Mouse (Mus musculus) spleen, postnatal 10 days (tissue): ENCODE results near the gene St6galnac5.
A peak's percentile ranks its signal among the peaks of the same experiment; 100 is the strongest.

Experiments
- DNase-seq, 2 experiments: peaks; one replicate each; pipeline ENCODE4 v3.0.0; 2021 to 2022; ENCODE audit warnings: low spot score in 2 of 2

The St6galnac5 gene

DNA sequence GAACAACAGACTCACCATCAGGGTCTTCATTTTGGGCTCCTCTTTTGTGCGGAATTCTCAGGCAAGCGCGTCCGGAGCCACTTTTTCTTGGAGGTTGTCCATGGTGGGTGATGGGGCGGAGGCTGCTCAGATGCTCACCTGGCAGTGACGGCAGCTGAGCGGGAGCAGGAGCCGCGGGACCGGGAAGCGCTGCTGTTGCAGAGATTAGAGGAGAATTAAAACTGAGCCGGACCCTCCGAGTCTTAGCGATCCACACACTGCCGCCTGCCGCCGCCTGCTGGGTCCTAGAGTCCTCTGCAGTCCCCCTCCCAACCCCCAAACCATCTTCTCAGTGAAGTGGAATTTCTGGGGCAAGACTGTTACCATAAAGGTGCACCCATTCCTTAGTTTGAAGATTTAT is at the start of gene St6galnac5:
TSS of gene St6galnac5 (minus strand) at position 259 of the 400 bp plus-strand sequence.
- DNase-seq = no peak

DNA sequence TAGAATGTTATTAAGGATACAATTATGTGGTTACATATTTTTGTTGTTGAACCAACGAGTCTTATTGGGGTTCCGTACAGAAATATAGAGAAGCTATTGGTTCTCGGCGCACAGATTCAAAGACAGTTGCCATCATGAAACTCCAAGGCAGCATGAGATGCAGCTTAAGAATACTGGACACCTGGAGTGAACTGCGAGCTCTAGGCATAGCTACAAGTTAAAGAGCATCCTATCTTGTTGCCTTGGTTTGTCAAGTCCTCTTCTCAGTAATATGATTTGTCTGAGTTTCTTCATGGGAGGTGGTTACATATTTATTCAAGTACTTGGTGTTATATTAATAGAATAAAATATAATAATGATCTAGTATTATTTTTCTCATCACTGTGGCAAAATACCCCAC is 48.7 kb upstream of the St6galnac5 start:
- no peak for DNase-seq

DNA sequence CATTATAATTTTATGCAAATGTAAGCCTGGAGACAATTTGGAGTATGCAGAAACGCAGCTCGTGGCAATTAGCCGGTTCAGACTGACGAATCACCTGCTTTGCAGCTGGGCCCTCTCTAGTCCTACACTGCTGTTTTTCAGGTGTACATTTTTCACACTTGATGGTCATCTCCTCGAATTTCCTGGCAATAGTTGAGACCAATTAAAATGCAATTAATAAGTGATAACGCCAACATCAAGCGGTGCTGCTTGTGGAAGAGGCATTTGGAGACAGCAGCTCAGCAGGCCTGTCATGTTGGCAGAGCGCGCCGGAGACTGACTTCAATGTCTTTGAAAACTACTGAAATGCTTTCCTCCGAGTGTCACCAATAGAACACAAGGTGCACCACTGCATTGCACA is 42.0 kb upstream of the St6galnac5 start:
- DNase-seq = no peak

DNA sequence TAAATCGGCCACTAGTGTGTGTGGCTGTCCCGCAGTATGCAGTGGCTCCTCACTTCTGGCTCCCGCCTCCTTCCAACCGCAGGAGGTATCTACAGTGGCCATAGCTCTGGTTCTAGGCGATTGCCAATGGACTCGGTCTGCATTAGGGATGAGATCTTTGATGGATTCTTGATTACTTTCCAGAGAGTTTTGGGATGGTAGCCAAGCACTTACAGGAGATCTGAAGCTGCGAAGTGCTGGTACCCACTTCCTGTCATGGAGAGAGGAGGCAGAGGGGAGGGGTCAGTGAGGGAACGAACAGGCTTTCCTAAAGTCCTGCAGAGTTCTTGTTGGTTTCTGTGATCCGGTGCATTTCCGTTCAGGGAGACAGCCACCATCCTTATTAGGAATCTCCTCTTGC is 36.0 kb upstream of the St6galnac5 start:
- DNase-seq = no peak

DNA sequence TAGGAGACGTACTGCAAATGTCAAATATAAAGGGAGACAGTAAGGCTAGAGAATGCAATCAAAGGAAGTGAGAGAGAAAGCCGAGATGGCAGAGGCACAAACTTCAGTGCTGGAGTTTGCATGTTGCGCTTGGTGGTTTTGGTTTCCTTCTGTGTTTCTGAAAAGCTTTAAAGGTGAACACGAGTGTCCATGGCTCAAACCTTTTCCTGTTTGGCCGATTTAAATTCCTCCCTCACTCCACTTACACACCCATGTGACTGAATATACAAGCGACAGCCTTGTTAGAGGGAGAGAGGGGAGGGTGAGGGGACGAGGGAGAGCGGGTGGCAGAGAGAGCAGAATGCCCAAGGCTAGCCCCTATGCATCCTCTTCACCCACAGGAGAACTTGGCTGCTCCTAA is 34.3 kb upstream of the St6galnac5 start:
- DNase-seq = no peak

DNA sequence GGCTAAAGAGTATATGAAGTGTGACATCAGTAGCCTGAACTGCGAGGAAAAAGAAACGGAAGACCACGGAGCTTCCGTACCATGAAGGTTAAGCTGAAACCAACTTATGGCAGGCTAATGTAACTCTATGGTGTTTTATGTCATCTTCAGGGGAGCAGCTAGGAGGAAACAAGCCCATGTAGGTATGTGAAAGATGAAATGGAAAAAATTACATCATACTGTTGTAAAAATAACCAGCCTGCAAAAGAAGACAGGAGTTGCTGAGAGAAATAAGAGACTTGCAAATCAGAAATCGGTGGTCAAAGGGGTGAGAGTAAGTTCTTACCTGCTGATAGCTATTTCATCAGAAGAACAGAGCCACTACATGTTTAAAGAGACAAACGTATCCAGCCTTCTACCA is 24.8 kb upstream of the St6galnac5 start:
- no peak for DNase-seq

DNA sequence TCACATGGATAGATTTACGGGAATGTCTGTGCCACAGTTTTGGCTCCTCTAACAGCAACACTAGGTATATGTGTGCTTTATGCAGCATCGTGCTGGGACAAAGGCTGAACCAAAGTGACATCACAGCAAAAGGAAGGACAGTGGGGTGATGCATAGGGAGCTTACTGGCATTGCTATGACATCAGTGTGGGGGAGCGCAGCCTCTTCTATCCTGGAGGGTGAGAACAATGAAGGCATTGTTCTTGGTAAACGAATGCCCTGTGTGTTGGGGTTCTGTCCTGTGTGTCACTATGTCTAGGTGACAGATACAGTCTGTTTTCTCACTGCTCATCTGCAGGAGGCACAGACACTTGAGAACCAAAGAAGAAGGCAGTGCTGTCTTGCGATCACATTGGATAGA is 16.9 kb upstream of the St6galnac5 start:
- DNase-seq = no peak

DNA sequence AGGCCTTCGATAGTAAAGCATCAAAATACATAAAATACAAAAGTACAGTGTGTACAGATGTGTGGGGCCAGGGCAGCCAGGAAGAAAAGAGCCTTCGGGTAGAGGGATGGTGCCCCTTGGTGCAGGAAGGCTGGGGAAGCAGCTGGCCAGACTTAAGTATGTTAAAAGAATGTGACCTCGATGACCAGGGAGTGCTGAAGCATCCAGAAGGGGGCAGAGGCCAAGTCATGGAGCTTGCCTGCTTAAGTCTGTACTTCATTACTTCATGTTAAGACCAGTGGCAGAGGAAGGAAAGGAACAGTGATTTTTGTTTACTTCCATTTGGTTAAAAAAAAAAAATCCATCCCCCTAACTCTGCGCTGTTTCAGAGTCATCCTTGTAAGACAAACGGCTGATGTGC is 16.1 kb upstream of the St6galnac5 start:
- no peak for DNase-seq

DNA sequence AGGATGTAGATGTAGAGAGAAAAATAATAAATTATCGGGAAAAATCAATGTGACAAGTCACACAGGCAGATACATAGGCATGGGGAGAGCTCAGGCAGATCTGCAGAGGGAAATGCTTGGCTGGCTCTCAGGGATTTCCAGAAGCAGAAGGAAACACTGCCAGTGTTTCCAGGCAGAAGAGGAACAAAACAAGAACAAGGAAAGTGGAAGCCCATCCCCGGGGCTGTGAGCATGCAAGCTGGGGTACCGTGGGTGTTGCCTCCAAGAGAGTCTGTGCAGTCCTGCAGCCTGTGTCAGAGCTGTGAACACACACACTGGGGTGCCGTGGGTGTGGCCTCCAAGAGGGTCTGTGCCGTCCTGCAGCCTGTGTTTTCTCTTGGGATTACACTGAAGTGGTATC is 11.6 kb upstream of the St6galnac5 start:
- no peak for DNase-seq

DNA sequence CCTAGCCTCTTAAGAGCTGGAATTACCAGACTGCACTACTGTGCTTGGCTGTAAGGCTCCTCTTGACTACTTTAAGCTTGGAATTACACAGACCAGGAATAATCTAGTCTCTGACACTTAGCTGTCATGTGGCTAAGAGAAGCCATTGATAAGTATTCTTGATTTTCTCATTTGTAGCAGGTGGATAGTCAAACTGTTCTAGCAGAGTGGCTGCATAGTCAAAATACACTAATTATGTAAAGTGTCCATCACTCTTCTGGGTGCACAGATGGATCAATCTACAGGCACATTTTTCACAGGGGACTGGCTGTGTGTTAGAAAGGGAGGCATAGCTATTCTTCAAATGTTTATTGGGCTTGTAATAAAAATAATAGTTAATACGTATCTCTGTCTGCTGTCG is 8.7 kb upstream of the St6galnac5 start:
- no peak for DNase-seq

DNA sequence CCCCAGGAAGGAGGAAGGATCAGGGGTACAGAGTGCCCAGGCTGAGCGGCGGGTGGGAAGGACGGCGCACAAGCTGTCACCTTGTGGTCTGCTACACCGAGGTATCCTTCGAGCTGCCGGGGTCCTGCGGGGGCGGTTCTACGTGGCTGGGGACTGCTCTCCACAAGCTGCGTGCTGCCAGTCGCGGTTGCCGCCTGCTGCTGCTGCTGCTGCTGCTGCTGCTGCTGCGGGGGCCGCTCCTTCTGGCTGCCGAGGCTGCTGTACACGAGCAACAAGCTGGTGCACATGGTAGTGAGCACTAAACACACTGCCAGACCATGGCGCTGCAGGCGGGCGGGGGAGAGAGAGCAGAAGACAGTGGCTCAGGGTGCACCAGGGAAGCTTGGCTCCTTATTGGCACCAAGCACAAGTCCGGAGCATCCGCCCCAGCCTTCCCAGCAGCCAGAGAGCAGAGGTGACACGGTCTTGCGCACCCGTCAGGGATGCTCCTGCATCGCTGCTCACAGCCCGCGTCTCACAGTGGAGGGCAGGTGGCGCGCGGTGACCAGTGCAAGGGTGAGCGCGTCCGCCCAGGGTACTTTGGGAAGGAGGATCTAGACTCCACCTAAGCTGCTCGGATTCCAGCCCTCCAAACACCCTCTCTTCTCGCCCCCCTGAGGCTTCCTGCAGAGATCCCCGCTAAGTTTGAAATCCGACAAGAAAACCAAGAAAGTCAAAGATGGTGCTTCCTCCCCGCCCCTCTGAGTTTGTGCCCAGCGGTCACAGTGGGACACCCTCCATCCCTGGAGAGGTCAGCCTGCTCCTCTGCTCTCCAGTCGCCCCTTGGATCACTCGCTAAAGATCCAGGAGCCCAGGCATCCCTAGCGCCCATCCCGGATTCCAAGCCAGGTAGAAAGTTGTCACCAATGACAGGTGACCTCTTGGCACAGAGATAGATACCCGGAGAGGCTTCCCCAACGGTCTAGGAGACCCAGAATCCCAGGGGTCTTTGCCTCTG is 770 bp downstream of the St6galnac5 start:
- no peak for DNase-seq

DNA sequence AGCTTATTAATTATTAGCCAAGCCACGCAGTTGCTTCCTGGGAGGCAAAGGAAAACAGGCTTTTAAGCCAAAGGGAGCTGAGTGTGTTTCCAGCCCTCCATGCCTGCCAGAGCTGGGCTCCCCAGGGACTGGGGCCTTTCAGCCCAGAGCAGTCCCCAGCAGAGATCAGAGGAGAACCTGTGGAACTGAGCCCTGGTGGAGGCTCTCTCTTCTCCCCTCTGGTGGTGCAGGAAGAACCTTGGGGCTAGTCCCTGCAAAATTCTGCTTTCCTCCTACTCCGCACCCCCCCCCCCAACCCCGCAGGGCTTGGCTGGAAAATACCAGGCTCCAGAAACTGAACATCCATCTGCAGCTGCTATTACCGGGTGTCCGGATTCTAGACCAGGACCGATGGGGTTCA is 1.6 kb downstream of the St6galnac5 start:
- DNase-seq = no peak

DNA sequence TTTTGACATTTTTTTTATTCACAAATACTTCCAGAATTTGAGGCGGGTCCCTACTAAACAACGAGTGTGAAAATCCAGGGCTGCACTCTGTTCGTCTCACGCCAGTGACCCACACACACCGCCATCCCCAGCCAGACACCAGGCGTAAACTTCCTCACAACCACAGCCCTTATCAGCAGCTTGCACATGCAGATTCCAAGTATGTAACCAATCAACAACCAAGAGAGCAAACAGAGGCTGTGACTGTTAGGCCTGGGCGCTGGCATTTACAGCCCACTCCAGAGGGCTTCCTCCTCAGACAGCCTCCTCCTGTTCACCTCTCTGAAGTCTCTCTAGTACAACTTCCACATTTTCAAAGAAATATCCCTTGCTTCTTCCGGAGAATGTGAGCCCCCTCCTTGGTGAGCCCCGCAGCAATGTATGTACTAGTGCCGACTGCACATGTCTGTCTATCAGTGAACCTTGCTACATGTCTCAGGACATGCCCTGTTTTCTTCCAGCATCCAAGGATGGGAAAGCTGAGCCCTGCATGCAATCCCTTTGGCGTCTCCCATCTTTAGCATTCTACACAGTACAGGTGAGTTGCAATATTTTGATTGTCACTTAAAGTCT is 2.5 kb downstream of the St6galnac5 start:
- no peak for DNase-seq

DNA sequence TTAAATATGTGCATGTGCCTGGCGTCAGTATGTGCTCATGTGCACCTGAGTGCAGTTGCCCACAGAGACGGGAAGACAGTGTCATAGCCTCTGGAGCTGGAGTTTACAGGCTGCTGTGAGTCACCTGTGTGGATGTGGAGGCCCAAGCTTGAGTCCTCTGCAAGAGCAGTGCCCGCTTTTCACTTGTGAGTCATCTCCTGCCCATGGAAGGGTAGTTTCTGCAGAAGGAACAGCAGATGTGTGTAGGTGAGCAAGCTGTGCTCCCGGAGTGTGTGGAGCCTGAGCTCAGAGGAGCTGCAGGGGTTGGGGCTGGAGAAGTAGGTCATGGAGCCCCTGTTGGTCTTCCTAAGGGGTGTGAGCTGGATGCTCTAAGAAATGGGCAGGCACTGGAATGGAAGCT is 10.7 kb downstream of the St6galnac5 start:
- no peak for DNase-seq

DNA sequence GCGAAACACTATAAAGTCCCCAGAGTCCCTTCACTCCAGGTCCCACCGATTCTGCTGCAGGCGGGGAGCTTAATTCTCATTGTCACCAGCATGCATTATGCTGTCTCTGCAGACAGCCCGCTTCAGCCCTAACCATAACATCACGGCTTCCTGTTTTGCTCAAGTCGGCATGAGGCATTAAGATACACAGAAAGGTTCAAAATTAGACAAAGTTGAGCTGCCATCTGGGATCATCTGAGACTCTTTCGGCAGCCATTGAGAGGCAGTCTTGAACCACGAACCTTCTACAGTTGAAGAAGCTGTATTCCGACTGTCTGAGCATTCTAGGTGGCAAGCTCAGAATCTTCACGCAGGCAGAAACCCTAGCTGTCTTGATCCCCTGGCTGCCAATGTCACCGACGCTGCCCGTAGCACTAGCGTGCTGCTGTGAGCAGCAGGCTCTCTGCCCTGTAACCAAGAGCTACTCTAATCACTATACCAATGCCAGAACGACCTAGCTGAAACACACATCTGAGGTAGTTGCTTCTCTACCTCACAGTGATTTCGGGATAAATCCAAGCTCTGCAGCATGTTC is 12.2 kb downstream of the St6galnac5 start:
- DNase-seq = no peak

DNA sequence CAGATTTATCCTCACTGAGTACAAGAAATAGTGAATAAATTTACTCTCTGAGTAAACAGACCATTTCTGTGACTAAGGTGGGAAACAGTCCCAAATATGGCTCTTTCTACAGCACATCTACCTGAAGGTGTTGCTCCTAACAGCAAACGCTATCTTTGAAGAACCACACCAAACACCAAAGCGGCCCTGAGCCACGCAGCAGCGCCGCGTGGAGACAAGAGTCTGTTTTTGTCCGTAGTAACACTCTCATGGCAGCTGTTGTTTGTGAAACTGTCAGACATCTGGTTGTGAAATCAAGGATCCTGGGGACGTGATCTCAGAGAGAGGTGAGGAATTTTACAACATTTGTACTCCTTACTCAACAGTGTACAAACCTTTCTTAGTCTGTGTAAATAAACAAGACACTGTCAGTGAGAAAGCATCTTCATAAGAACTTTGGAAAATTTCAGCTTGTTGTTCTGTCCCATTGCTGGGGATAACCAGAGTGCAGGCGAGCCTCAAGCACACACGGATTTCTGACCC is 20.1 kb downstream of the St6galnac5 start:
- DNase-seq = no peak

DNA sequence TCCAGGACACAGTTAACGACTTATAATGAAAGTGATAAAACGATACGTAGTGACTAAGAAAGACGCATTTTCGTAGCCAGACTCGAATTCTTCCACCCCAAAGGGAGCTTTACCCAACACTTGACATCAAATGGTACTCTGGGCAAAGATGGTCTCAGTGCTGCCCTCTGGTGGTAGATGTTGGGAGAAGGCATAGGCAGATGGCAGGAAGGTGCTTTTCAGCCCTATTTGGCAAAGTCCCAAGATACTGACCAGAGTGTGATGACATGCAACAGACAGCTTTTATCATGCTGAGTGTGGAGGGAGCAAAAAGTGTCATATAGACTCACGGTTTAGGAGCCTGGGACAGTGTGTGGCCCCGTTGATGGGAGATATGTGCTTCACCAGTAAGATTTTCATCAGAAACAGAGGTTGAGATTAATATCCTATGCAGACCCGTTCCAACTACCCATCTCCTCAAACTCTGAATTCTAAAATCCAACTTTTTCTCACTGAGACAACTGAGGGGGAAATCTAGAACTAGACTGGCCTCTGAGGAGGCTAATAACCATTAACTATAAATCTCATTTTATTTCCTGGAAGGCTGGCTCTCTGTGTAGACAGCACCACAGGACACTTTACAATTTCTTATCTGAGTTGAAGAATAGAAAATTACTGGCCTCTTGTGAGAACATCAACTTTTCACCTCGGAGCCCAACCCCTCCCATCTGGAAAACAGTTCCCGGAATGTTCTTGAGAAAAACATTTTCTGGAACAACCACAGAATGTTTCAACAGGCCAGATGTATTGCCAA is 23.5 kb downstream of the St6galnac5 start:
- peak; percentile 47 to 77 for DNase-seq

DNA sequence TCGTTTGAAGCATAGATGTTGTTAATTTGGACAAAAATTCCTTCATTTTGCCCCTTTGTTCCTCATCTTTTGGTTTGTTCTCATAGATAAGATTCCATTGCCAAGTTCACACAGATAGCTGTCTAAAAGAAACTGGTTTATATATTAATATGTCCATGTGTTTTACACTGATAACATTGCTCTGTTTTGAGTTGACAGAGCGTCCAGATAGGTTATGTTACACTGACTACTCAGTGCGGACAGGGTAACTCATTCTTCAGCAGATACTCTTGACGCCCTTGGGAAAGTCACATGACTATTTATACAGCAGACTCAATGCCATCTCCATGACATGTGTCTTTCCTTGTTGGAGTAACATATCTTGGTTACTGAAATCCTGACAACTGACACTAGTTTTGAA is 25.3 kb downstream of the St6galnac5 start:
- no peak for DNase-seq

DNA sequence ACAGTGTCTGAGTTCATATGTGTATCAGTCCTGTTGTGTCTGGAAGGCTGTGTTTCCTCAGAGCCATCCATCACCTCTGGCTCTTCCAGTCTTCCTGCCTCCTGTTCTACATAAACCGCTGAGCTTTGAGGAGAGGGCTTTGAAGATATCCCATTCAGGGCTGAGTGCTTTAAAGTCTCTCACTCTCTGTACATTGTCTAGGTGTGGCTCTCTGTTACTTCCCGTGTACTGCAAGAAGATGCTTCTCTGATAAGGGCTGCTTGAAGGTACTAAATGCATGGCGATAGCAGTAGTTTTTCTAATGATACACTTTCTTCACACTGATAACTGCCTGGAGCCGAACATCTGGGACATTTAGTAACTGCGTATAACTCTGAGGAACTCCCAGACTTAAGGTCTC is 26.0 kb downstream of the St6galnac5 start:
- DNase-seq = no peak

DNA sequence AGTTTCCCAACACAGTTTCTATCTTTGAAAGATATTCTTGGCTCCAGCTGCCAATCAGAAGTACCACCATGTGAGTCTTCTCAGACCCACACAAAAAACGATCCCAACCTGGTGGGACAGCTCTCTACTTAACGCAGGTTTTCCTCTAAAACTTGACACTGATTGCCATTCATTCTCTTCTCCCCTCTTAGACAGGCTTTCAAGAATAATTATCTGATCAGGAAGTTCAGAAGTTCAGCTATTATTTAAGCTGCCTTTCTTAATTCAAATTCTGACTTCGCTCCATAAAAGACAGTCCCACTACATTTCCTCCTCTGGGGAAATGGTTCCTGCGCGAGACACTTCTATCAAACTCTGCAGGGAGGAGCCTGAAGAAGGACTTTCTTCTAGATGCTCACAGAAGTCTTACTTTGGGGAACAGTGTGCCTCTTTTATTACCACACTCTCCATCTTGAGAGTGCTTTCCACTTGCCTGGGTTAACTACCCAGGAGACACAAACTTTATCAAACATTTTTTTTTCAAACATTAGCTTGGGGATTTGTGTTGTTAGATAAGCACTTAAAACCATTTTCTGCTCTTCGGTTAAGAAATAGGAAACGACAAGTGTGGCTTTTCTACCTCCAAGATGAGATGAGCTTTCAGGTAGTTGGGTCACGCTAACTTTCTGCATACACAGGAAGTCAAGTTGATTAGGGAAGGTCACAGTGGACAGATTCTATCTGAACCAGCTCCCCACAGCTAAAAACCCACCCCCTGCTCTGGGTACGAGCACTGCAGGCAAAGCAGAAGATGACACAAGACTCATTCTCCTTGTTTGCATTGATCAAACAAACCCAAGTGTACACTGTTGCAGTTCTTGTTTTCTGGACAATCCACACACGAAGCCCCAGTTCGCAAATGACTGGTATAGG is 30.2 kb downstream of the St6galnac5 start:
- DNase-seq = no peak

DNA sequence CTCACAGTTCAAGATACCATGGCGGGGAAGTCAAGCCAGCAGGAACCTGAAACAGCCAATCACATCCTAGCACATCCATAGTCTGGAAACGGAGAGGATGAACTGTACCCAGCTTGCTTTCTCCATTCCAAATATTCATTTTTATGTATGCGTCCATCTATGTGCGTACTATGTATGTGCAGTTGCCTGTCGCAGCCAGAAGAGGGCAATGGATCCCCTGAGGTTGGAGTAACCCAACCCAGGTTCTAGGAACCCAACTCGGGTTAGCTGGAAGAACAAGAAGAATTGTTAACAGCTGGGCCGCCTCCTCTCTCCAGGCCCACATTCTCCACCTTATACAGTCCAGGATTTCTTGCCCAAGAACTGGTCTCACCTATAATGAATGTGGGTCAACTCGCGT is 31.1 kb downstream of the St6galnac5 start:
- DNase-seq = no peak
